Mouse (Mus musculus) bone marrow macrophage, adult 2 months (primary cell): ENCODE results near the gene Heatr5a. TPM values are rescaled to one million over a fixed set of nuclear protein-coding genes. Genes with fewer than 3 reads are reported as not detected.

ENCODE experiments used
- H3K27ac ChIP-seq: 2 replicates; pipeline ENCODE4 v1.5.1; 2012; ENCODE audit warnings: low read depth, low read length; ENCODE audit not compliant: insufficient read depth
- H3K4me1 ChIP-seq: 2 replicates; pipeline ENCODE4 v1.6.1; 2012; ENCODE audit warnings: low read length; ENCODE audit not compliant: control insufficient read depth, insufficient read depth
- H3K4me3 ChIP-seq: 2 replicates; pipeline ENCODE4 v1.5.1; 2012; ENCODE audit warnings: mild to moderate bottlenecking, low read length, moderate library complexity; ENCODE audit not compliant: insufficient read depth
- CTCF ChIP-seq: IDR thresholded peaks from 2 replicates; pipeline ENCODE4 v1.5.1; 2012; ENCODE audit warnings: low read depth, mild to moderate bottlenecking, low read length, moderate library complexity
- POLR2A ChIP-seq: IDR thresholded peaks from 2 replicates; pipeline ENCODE4 v1.6.1; 2012; ENCODE audit warnings: mild to moderate bottlenecking, low read depth, low read length, borderline replicate concordance
- polyA plus RNA-seq: library from polyadenylated mRNA; stranded (reverse); fragments of >200 nt; gene quantifications from 2 replicates; pipeline ENCODE4 v1.2.4, GENCODE M21; 2012; ENCODE audit not compliant: missing spikeins, insufficient read depth, insufficient read length

Gene Heatr5a
- 37.9 and 41.6 TPM in 2 replicates for polyA plus RNA-seq

DNA sequence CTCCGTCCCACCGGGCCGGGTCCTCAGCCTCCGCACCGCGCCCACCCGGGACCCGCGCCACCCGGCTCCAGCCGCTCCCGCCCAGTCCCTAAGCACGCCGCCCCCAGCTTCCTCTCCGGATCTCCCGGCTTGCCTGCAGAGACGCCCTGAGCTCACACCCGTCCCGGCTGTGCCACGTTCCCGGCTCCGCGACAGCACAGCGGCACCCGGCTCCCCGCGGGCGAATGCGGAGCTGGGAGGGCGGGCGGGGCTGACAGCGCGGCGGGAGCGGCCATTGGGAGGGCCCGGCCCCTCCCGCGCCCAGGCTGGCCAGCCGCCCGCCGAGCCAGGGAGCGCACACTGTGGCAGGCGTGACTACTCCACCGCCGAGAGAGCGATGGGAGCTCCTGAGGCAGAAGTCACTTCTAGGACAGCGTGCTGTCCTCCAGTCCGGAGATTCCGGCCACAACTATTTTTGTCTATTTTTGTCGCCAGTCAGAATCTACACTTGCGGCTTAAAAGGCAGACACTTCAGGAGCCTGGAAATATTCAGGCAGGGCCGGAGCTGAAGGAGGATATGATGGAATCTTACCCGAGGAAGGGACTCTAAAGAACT is at the start of gene Heatr5a:
Heatr5a (minus strand) TSS at position 252 of the 595 bp plus-strand sequence.
- TF ChIP-seq POLR2A (no peak), CTCF (no peak)
- Histone ChIP-seq H3K27ac (peak within 1 kb of the TSS; percentile 78), H3K4me3 (peak within 1 kb of the TSS; percentile 83)

DNA sequence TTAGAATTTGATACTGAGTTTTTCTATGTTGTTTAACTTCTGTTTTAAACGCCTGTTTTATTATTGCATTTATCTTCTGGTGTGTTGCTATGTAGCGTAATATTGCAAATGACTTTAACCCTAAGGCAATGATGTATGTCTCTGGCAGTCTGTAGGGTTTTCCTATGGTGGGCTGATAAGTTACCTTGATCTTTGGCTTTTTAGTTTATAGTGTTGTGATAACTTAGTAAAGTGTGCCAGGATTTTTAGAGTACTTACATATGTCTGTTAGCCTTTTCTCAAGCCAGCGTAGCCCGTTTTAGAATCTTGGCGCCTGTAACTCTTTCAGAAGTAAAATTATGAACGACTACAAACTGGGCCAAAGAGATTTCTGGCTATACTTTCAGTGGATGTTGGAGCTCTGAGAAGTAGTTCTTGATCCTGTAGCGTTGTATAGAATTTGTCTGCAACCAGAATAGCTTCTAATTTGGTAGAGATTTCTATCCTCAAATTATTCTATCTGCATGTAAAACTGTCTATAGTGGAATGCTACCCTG is 43.4 kb upstream of the Heatr5a start:
- no peak overlapping the region for H3K4me3 ChIP-seq
- TF ChIP-seq CTCF (no peak), POLR2A (no peak)
- no peak overlapping the region for H3K27ac ChIP-seq
- H3K4me1 ChIP-seq: no peaks in the 10 kb centered on the region

More for the DNA sequence above, at the start of gene Heatr5a:
- H3K4me1 ChIP-seq: peaks cover 26% of the 10 kb centered on the region

DNA sequence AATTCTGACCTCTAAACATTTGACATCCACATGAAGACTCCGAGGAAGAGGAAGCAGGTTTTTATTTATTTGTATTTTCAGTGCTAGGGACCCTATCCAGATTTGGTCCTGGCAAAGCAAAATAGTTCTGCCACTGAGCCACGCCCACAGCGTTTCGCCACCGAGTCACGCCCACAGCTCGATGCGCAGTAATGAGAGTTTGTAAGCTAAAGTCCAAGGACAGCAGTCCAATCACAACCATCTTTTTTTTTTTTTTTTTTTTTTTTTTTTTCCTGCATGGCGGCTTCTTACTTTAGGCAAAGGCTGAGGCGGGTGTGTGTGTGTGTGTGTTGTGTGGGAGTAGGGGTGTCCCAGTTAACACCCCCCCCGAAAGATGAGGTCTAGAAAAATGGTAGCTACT is 42.9 kb upstream of the Heatr5a start:
- Histone ChIP-seq H3K4me3 (no peak overlapping the region), H3K27ac (no peak overlapping the region), H3K4me1 (no peaks in the 10 kb centered on the region)
- no peak for TF ChIP-seq CTCF

DNA sequence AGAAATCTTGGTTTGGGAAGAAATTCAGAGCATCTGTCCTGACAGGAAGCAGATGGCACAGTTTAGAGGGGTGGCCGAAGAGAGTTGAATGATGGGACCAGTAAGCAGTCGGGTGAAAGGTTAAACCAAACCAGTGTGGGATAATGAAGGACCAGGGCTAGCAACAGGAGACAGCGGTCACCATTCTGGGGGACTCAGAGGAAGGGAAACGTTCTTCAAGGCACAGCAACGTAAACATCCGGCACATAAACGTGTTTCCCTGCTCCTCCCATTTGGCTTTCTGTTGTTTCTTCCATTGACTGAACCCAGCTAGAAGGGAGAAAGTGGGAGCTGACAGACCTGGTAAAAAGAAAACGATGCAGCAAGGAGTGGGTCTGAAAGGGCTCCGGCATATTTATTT is 42.2 kb upstream of the Heatr5a start:
- TF ChIP-seq POLR2A (no peak), CTCF (no peak)
- Histone ChIP-seq H3K27ac (no peak overlapping the region), H3K4me1 (no peaks in the 10 kb centered on the region), H3K4me3 (no peak overlapping the region)

DNA sequence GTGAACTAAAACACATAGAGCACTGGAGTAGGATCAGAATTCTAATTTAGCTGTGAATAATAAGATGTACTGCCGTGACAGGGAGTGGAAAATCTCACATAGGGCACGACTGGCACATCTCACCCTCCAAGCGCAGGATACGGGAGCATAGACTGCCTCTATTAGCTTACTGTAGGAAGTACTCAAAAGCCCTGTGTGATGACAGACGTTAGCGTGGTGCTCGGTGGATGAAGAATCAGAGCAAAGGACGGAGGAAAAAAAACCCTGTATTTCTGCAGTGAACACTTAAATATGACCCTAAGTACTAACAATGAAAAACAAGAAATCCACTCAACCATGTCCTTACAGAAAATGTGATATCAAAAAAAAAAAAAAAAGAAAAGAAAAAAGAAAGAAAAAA is 41.0 kb upstream of the Heatr5a start:
- H3K27ac ChIP-seq: no peak overlapping the region
- H3K4me1 ChIP-seq: no peaks in the 10 kb centered on the region
- no peak for TF ChIP-seq CTCF
- no peak for TF ChIP-seq POLR2A
- H3K4me3 ChIP-seq: no peak overlapping the region

DNA sequence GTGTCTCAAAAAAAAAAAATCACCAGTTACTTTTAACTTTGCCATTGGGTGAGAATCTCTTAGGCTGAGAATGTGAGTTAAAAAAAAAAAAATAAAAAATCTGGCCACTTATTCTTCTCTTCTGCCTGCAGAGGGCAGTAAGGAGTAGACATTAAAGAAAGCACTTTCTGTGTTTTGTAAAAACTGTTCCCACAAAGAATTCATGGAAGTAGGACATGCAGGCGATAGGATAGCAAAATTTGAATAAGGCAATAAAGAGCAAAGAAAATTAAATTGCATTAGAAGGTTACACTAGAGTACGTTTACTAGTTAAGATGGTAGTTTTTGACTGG is 39.5 kb upstream of the Heatr5a start:
- H3K27ac ChIP-seq: no peak overlapping the region
- H3K4me1 ChIP-seq: peaks cover 2% of the 10 kb centered on the region; the same call in 1 of the 2 replicates
- H3K4me3 ChIP-seq: no peak overlapping the region
- TF ChIP-seq POLR2A (no peak), CTCF (no peak)

DNA sequence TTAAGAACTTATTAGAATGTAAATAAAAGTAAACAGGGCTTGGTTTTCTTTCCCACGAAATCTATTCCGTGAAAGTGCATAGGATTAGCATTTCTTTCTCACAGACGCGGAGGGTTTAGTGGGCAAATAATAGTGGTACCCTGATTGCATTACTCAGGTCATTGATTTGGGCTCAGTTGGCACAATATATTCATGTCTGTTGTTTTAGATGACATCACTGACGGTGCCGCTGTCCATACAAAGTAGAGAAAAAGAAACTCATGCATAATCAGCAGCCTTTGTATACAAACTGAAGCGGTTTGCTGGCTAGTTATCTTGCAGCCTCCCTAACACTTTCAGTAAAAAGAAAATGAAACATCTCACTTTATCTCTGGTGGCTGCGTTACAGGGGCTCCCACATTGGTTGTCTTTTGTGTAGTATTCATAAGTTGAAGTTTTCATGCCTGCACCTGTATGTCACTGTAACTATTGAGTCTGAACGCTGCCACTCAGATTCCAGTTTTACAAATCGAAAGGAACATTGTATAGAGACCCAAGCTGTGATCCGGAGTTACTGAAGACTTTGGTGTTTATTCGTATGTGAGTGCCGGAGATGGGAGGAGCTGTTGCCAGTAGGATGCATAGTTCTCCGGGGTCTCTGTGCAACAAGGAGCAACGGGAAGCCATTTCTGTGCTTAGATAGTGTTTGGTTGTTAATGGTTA is 39.0 kb upstream of the Heatr5a start:
- TF ChIP-seq CTCF (no peak), POLR2A (no peak)
- H3K4me3 ChIP-seq: no peak overlapping the region
- H3K4me1 ChIP-seq: peaks cover 2% of the 10 kb centered on the region; the same call in 1 of the 2 replicates
- no peak overlapping the region for H3K27ac ChIP-seq

DNA sequence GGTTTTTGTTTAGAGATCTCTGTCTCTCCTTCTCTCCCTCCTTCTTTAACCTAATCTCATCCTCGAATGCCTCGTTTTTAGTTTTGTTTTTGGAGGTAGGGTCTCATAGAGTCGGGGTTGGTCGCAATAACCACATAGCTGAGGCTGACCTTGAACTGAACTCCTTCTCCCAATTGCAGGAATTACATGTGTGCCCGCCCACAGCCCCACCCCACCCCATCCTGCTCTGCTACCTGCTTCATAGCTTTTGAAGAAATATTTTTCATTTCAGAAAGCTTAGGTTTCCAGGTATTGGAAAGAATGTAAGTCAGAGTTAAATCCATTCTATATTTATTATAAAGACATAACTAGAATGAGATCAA is 35.5 kb upstream of the Heatr5a start:
- TF ChIP-seq CTCF (no peak), POLR2A (no peak)
- H3K27ac ChIP-seq: no peak overlapping the region
- H3K4me3 ChIP-seq: peak overlapping the region; percentile 92
- H3K4me1 ChIP-seq: peaks cover 2% of the 10 kb centered on the region; the same call in 1 of the 2 replicates

DNA sequence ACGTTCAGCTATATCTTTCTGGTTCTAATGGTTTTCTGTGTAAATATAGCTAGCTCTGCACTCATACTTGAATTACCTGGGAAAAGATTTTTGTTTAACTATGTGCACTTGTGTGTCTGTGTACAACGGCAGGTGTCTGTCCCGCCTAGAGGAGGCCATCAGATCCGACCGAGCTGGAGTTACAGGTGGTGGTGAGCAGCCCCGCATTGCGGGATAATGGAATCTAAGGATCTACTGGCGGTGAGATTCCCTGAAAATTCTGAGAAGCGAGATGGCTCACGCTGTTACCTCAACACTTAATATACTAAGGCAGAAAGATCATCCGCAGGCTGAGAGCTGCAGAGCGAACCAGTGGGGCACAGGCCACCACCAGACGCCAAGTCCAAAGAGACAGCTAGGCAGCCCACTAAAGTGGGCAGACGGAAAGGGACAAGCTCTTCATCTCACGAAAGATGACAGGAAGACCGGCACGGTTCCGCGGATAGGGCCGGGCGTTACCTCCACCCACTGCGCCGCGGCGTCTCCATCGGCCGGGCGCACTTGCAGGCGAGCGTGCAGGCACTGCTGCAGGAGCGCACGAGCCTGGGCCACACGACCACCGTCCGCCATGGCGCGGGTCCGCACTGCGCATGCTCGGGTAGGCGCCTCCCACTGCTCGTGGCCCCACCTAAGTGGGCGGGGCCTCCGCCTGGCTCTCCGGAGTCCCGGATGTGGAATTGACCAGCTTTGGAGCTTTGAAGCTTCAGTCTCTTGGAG is 34.9 kb upstream of the Heatr5a start, which contains the start of gene Dtd2:
Dtd2 (minus strand) TSS at position 625 of the 756 bp plus-strand sequence.
- Histone ChIP-seq H3K27ac (peak within 1 kb of the TSS; percentile 5; the same call in 1 of the 2 replicates), H3K4me3 (peak within 1 kb of the TSS; percentile 92), H3K4me1 (peaks cover 2% of the 10 kb centered on the region; the same call in 1 of the 2 replicates)

DNA sequence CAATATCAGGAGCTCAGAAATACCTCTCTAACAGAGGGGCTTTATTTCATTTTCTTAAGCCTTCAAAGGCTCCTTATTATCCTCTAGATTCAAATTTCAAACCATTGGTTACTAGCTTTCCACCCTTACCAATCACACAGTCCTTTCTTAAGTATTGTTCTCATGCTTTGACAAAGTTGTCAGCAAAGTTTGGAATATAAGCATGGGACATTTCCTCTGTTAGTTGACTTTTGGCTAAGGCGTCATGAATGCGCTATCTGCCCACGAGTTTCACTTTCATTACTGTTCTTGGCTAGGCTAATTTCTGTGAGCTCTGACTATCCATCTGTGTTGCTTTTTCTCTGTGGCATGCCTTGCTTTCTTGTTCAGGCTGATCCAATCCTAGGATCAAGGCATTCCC is 31.6 kb upstream of the Heatr5a start:
- H3K4me3 ChIP-seq: no peak overlapping the region
- no peak overlapping the region for H3K27ac ChIP-seq
- H3K4me1 ChIP-seq: peaks cover 4% of the 10 kb centered on the region; the same call in 1 of the 2 replicates
- TF ChIP-seq POLR2A (no peak), CTCF (no peak)

More for the DNA sequence above, 34.9 kb upstream of the Heatr5a start, which contains the start of gene Dtd2:
- peak; percentile 76; the same call in 1 of the 2 replicates for TF ChIP-seq POLR2A
- no peak for TF ChIP-seq CTCF
